Mouse (Mus musculus) olfactory bulb, adult 2 months (tissue): ENCODE data around the gene Aco2. TPM values are rescaled to one million over a fixed set of nuclear protein-coding genes. Genes with fewer than 3 reads are reported as not detected.

Experiments used
- H3K27ac ChIP-seq: fragments of 200-500 bp; 2 replicates; pipeline ENCODE4 v1.5.1; 2012; ENCODE audit warnings: low read depth, low read length; ENCODE audit not compliant: insufficient read depth
- H3K4me1 ChIP-seq: fragments of 200-500 bp; 2 replicates; pipeline ENCODE4 v1.6.1; 2012; ENCODE audit warnings: low read length; ENCODE audit not compliant: control insufficient read depth, insufficient read depth
- H3K4me3 ChIP-seq: fragments of 200-500 bp; 2 replicates; pipeline ENCODE4 v1.5.1; 2012; ENCODE audit warnings: mild to moderate bottlenecking, low read depth, low read length, moderate library complexity; ENCODE audit not compliant: insufficient read depth
- CTCF ChIP-seq: fragments of 200-500 bp; IDR thresholded peaks from 2 replicates; pipeline ENCODE4 v1.5.1; 2012; ENCODE audit warnings: low read depth, mild to moderate bottlenecking, low read length, moderate library complexity; ENCODE audit not compliant: insufficient read depth
- POLR2A ChIP-seq: fragments of 200-500 bp; IDR thresholded peaks from 2 replicates; pipeline ENCODE4 v1.6.1; 2012; ENCODE audit warnings: mild to moderate bottlenecking, low read depth, low read length, moderate library complexity; ENCODE audit not compliant: insufficient read depth
- WGBS: fragments of 180-500 bp; shearing (Covaris S2); methylation state at CpG from one replicate; pipeline ENCODE4 v1.1.7; 2018; 5-methylcytosine and 5-hydroxymethylcytosine counted together
- polyA plus RNA-seq: library from polyadenylated mRNA; stranded (reverse); fragments of >200 nt; gene quantifications from 2 replicates; pipeline ENCODE4 v1.2.4, GENCODE M21; 2012; ENCODE audit warnings: low replicate concordance; ENCODE audit not compliant: missing spikeins, insufficient read depth, insufficient read length

Aco2 gene
- polyA plus RNA-seq, 1 experiment = 365 TPM

DNA sequence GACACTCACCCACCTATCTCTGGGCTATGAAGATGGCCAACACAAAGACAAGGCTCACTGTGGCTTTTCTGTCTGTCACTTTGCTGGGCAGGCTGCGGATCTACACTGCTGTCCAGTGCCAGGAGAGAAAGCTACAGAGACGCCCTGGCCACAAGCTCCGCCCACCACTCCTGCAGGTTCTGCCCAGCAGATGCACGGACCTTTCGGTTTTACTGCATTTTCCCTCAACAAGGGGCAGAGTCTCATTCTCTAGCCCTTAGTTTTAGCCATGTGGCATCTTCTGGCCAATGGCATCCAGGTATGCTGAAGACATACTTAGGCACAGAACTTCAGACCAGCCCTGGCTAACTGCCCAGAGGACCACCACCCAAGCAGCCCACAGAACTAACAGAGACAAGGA lies 49.1 kb downstream of the Aco2 start:
- 44% methylated on average over 5 of the region's 5 CpGs for WGBS
- peak overlapping the region; percentile 66 for H3K27ac ChIP-seq
- H3K4me1 ChIP-seq = peaks cover 67% of the 10 kb centered on the region
- no peak overlapping the region for H3K4me3 ChIP-seq
- TF ChIP-seq POLR2A = no peak

DNA sequence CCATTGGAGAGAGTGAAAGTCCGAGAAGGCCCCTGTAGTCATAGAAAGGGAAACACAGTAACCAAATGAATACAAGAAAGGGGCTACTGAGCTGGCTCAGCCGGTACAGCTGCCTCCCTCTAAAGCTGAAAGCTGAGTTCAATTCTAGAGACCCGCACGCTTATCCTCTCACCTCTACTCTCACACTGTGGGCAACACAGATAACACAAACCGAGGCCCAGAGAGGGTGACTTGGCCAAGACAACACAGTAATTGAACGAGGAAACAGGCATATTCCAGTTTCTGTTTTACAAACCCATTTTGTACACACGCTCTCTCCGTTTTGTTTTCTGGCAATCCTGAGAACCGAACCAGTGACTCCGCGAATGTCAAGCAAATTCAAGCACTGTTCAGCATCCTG lies 52.8 kb downstream of the Aco2 start:
- Histone ChIP-seq H3K27ac (no peak overlapping the region), H3K4me1 (peaks cover 56% of the 10 kb centered on the region), H3K4me3 (peak overlapping the region; percentile 64)
- WGBS = 55% methylated on average over 11 of the region's 11 CpGs
- no peak for TF ChIP-seq POLR2A
- no peak for TF ChIP-seq CTCF

DNA sequence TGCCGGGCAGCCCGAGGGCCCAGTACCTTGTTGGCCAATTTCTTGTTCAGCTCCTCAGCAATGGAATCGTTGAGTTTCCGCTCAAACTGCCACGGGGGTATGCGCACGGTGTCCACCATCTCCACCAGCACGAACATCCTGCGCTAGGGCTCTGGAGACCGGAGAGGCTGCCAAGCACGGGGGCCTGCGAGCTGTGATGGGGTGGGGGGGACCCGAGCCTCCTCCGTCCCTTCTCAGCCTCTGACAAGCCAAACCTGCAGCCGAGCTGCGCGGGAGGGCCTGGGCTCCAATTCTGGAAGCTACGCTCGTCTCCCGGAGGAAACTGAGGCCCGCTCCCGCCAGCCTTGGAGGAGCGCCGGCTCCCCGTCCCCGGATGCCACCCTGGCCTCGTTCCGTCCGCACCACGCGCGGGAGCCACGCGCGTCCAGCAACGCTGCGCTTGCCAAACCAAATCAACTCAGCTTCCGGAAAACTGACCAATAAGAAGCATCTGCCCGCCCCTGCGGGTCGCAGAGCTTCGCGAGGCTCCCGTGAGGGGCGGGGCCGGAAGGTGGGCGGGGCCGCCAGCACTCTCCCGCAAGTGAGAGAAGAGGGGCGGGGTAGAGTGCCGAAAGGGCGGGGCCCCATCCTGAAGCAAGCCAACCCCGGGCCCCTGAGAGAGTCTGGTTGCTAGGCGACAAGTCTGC lies 53.8 kb downstream of the Aco2 start, which contains the start of gene Polr3h:
Gene Polr3h (minus strand): TSS at position 481 of the 686 bp plus-strand sequence.
- peak within 1 kb of the TSS; percentile 64 for H3K4me3 ChIP-seq
- TF ChIP-seq POLR2A = peak; percentile 44; the same call in 1 of the 2 replicates
- no peak for TF ChIP-seq CTCF
- H3K27ac ChIP-seq = peak within 1 kb of the TSS; percentile 33
- WGBS = under 1% methylated on average over 54 of the region's 54 CpGs
- H3K4me1 ChIP-seq = peaks cover 50% of the 10 kb centered on the region

DNA sequence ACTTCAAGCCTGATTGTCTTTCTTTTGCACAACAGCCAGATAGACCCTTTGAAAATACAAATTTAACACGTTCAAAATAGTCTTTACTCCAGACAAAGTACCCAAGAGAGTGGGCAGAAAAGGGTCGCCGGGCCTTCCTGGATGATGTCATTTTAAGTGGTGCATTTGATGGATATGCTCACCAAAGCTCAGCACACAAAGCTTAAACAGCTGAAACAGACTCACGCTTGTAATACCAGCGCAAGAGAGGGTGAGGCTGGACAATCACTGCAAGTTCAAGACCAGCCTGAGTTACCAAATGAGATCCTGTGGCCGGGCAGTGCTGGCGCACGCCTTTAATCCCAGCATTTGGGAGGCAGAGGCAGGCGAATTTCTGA lies 54.3 kb downstream of the Aco2 start:
- H3K4me1 ChIP-seq = peaks cover 45% of the 10 kb centered on the region
- H3K4me3 ChIP-seq = no peak overlapping the region
- H3K27ac ChIP-seq = peak overlapping the region; percentile 33
- WGBS = 17% methylated on average over 9 of the region's 9 CpGs
- TF ChIP-seq POLR2A = no peak
- TF ChIP-seq CTCF = no peak

DNA sequence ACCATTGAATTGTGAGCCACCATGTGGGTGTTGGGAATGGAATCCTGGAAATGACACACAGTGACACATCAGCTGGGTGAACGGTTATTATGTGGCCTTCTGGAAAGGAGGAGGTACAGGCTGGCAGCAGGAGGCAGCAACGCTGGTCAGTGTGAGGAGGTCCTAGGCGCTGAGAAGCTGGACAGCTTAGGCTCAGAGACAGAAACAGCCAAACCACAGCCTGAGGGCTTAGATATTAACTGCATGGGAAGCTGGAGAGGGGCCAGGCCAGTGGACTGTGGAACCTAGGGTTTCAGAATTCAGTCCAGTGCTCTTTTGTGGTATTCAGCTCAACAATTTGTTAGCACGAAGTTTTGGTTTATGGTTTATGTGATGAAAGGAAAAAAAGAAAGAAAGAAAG lies 55.6 kb downstream of the Aco2 start:
- H3K4me3 ChIP-seq = no peak overlapping the region
- peak overlapping the region; percentile 77 for H3K27ac ChIP-seq
- peaks cover 37% of the 10 kb centered on the region for H3K4me1 ChIP-seq
- WGBS = 23% methylated on average over 4 of the region's 4 CpGs
- TF ChIP-seq POLR2A (no peak), CTCF (no peak)

DNA sequence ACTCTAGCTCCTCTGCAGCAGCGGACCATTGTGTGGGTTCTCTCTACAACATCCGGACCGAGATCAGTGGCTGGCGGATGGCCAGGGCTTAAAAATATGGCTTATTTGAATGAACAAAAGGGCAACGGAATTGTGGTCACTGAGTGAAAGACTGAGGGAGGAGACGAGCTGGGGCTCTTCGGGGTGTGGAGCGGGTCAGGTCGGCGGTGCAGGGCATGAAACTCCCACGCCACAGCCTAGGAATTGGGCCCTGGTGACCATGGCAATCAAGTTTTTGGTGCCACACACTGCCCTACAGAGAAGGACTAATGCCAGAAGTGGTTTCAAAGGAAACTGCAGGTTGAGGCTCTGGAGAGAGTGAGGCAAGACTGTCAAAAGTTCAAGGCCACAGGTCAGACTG lies 56.2 kb downstream of the Aco2 start:
- Histone ChIP-seq H3K4me1 (peaks cover 39% of the 10 kb centered on the region), H3K4me3 (no peak overlapping the region), H3K27ac (peak overlapping the region; percentile 54; the same call in 1 of the 2 replicates)
- TF ChIP-seq CTCF = no peak
- no peak for TF ChIP-seq POLR2A
- WGBS = 29% methylated on average over 11 of the region's 11 CpGs

DNA sequence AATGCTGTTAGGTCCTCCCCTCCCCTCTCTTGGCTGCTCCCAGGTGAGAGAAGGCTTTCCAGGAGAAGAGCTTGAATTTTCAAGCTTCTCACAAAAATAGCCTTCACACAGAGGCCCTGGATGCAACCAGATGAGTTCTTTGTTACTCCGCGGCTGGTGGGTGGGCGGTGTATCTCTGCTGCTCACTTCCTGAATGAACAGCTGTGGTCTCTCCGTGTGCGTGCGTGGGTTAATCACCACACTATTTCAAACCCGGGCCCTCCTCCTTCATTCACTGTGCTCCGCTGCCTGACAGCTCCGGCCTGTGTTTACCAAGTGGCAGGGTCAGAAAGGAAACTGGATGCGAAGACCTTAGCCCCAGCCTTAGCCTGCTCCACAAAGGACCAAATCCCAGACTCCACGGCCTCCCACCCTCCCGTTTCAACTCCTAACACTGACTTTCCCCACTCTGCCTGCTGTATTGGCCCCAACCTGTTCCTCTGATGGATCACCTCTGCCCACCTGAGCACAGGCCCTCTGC lies 60.9 kb downstream of the Aco2 start:
- TF ChIP-seq POLR2A = no peak
- TF ChIP-seq CTCF = no peak

DNA sequence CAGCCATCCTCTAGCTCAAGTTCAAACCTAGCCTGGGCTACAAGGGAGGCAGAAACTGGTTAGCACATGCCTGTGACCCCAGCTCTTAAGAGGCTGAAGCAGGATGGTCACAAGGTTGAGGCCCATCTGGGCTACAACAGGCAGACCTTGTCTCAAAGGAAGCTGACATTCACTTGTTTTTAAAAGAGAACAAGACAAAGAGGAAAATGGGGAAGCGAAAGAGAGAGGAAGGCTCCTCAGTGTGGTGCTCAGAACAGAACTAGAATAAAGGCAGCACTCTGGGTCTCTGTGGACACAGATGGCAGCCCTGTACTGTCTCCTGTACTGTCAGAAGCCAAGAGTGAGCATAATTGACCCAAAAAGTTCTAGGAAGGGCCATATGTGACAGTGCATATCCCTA lies 61.9 kb downstream of the Aco2 start:
- no peak overlapping the region for H3K4me3 ChIP-seq
- peaks cover 27% of the 10 kb centered on the region for H3K4me1 ChIP-seq
- 92% methylated on average over 1 of the region's 1 CpGs for WGBS
- H3K27ac ChIP-seq = peak overlapping the region; percentile 28
- TF ChIP-seq CTCF = no peak
- TF ChIP-seq POLR2A = no peak

More for the DNA sequence above, 60.9 kb downstream of the Aco2 start:
- 9% methylated on average over 12 of the region's 12 CpGs for WGBS
- peak overlapping the region; percentile 81 for H3K27ac ChIP-seq
- 0 out of 2 replicates have a peak overlapping the region, but pooled peaks have one; percentile 0 for H3K4me3 ChIP-seq
- peaks cover 25% of the 10 kb centered on the region for H3K4me1 ChIP-seq

DNA sequence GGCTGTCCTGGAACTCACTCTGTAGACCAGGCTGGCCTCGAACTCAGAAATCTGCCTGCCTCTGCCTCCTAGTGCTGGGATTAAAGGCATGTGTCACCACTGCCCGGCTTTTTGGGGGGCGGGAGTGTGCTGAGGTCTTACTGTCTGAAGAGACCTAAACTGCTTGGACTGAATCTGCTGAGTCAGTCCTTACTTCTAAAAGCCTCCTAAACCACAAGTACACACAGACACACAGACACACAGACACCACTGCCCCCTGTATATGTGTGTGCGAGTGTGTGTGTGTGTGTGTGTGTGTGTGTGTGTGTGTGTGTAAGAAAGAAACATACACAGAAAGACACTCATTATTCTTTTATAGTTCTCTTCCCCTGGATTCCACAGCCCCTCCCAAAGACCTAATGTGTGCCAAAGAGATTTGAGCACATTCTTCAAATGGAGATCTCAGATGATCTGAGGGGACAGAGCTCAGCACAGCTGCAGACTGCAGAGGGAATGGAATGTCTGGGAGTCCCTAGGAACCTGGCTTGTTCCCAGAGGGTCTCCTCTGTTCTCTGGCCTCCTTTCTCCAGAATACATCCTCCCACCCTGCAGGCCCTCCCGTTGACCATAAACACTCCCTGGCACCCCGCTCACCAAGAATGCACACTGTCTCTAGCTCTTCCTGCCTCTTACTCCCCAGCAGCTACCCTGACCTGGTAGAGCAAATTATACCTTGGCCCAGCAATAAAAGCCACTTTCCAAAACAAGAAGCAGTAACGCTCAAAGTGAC lies 63.9 kb downstream of the Aco2 start:
- Histone ChIP-seq H3K4me3 (peak overlapping the region; percentile 98), H3K4me1 (peaks cover 40% of the 10 kb centered on the region), H3K27ac (peak overlapping the region; percentile 100)
- 26% methylated on average over 7 of the region's 7 CpGs for WGBS
- TF ChIP-seq POLR2A (no peak), CTCF (no peak)
